Mouse (Mus musculus): ENCODE measurements around the gene Bag5. TPM values are rescaled to one million over a fixed set of nuclear protein-coding genes. Genes with fewer than 3 reads are reported as not detected.

The Bag5 gene
- polyA plus RNA-seq, 1 experiment = 747 TPM

- TF ChIP-seq CTCF (IDR thresholded peaks at IDR 0.05; ENCODE audit: control insufficient read depth, insufficient read depth, insufficient replicate concordance, low read depth, low read length) (no peak), POLR2A (IDR thresholded peaks at IDR 0.05; ENCODE audit: control insufficient read depth, low read depth, low read length) (no peak)
- H3K27me3 ChIP-seq (ENCODE audit: control insufficient read depth, insufficient read depth, low read length) = no peaks in the 10 kb centered on the region
- no peak overlapping the region for H3K27ac ChIP-seq (ENCODE audit: control insufficient read depth, insufficient read depth, low read depth, low read length)
- peaks cover 21% of the 10 kb centered on the region for H3K4me1 ChIP-seq (ENCODE audit: control insufficient read depth, insufficient read depth, low read length)
- no peaks in the 10 kb centered on the region for H3K36me3 ChIP-seq (ENCODE audit: control insufficient read depth, insufficient read depth, low read length)
- H3K4me3 ChIP-seq (ENCODE audit: control insufficient read depth, low read depth, low read length) = no peak overlapping the region
These were observed 20.2 kb downstream of the Bag5 start for GRCm38 (mm10) chr12:111692899-111693298.

GRCm38 (mm10) chr12:111691346-111691872, 21.6 kb downstream of the Bag5 start:
- Histone ChIP-seq H3K27ac (ENCODE audit: control insufficient read depth, insufficient read depth, low read depth, low read length) (no peak overlapping the region; the same call in 1 of the 2 replicates), H3K4me3 (ENCODE audit: control insufficient read depth, low read depth, low read length) (no peak overlapping the region), H3K27me3 (ENCODE audit: control insufficient read depth, insufficient read depth, low read length) (no peaks in the 10 kb centered on the region), H3K4me1 (ENCODE audit: control insufficient read depth, insufficient read depth, low read length) (peaks cover 21% of the 10 kb centered on the region), H3K36me3 (ENCODE audit: control insufficient read depth, insufficient read depth, low read length) (no peaks in the 10 kb centered on the region)
- no peak for TF ChIP-seq POLR2A (IDR thresholded peaks at IDR 0.05; ENCODE audit: control insufficient read depth, low read depth, low read length)

- no peak overlapping the region for H3K27ac ChIP-seq (ENCODE audit: control insufficient read depth, insufficient read depth, low read depth, low read length)
- no peaks in the 10 kb centered on the region for H3K27me3 ChIP-seq (ENCODE audit: control insufficient read depth, insufficient read depth, low read length)
- TF ChIP-seq POLR2A (IDR thresholded peaks at IDR 0.05; ENCODE audit: control insufficient read depth, low read depth, low read length) (no peak), CTCF (IDR thresholded peaks at IDR 0.05; ENCODE audit: control insufficient read depth, insufficient read depth, insufficient replicate concordance, low read depth, low read length) (no peak)
- H3K4me1 ChIP-seq (ENCODE audit: control insufficient read depth, insufficient read depth, low read length) = peaks cover 12% of the 10 kb centered on the region
- no peaks in the 10 kb centered on the region for H3K36me3 ChIP-seq (ENCODE audit: control insufficient read depth, insufficient read depth, low read length)
- H3K4me3 ChIP-seq (ENCODE audit: control insufficient read depth, low read depth, low read length) = no peak overlapping the region
These were observed 23.6 kb downstream of the Bag5 start for GRCm38 (mm10) chr12:111689426-111689825.

GRCm38 (mm10) chr12:111688069-111688428, 25.0 kb downstream of the Bag5 start:
- H3K36me3 ChIP-seq (ENCODE audit: control insufficient read depth, insufficient read depth, low read length) = no peaks in the 10 kb centered on the region
- TF ChIP-seq POLR2A (IDR thresholded peaks at IDR 0.05; ENCODE audit: control insufficient read depth, low read depth, low read length) (no peak), CTCF (IDR thresholded peaks at IDR 0.05; ENCODE audit: control insufficient read depth, insufficient read depth, insufficient replicate concordance, low read depth, low read length) (no peak)
- H3K27ac ChIP-seq (ENCODE audit: control insufficient read depth, insufficient read depth, low read depth, low read length) = no peak overlapping the region
- no peaks in the 10 kb centered on the region; the same call in 1 of the 2 replicates for H3K4me1 ChIP-seq (ENCODE audit: control insufficient read depth, insufficient read depth, low read length)
- H3K4me3 ChIP-seq (ENCODE audit: control insufficient read depth, low read depth, low read length) = no peak overlapping the region
- no peaks in the 10 kb centered on the region for H3K27me3 ChIP-seq (ENCODE audit: control insufficient read depth, insufficient read depth, low read length)

- Histone ChIP-seq H3K4me1 (ENCODE audit: control insufficient read depth, insufficient read depth, low read length) (no peaks in the 10 kb centered on the region; the same call in 1 of the 2 replicates), H3K27me3 (ENCODE audit: control insufficient read depth, insufficient read depth, low read length) (no peaks in the 10 kb centered on the region), H3K36me3 (ENCODE audit: control insufficient read depth, insufficient read depth, low read length) (no peaks in the 10 kb centered on the region), H3K27ac (ENCODE audit: control insufficient read depth, insufficient read depth, low read depth, low read length) (peak overlapping the region; percentile 33; the same call in 1 of the 2 replicates), H3K4me3 (ENCODE audit: control insufficient read depth, low read depth, low read length) (no peak overlapping the region)
- TF ChIP-seq POLR2A (IDR thresholded peaks at IDR 0.05; ENCODE audit: control insufficient read depth, low read depth, low read length) = no peak
These were observed 25.5 kb downstream of the Bag5 start for GRCm38 (mm10) chr12:111687350-111688068.

- TF ChIP-seq CTCF (IDR thresholded peaks at IDR 0.05; ENCODE audit: control insufficient read depth, insufficient read depth, insufficient replicate concordance, low read depth, low read length) (no peak), POLR2A (IDR thresholded peaks at IDR 0.05; ENCODE audit: control insufficient read depth, low read depth, low read length) (no peak)
- H3K4me3 ChIP-seq (ENCODE audit: control insufficient read depth, low read depth, low read length) = no peak overlapping the region
- no peaks in the 10 kb centered on the region; the same call in 1 of the 2 replicates for H3K4me1 ChIP-seq (ENCODE audit: control insufficient read depth, insufficient read depth, low read length)
- H3K27me3 ChIP-seq (ENCODE audit: control insufficient read depth, insufficient read depth, low read length) = no peaks in the 10 kb centered on the region
- H3K27ac ChIP-seq (ENCODE audit: control insufficient read depth, insufficient read depth, low read depth, low read length) = no peak overlapping the region
- H3K36me3 ChIP-seq (ENCODE audit: control insufficient read depth, insufficient read depth, low read length) = no peaks in the 10 kb centered on the region
These were observed 26.7 kb downstream of the Bag5 start for GRCm38 (mm10) chr12:111686390-111686789.

GRCm38 (mm10) chr12:111682806-111683205, 30.3 kb downstream of the Bag5 start:
- Histone ChIP-seq H3K4me3 (ENCODE audit: control insufficient read depth, low read depth, low read length) (no peak overlapping the region), H3K36me3 (ENCODE audit: control insufficient read depth, insufficient read depth, low read length) (no peaks in the 10 kb centered on the region), H3K27me3 (ENCODE audit: control insufficient read depth, insufficient read depth, low read length) (no peaks in the 10 kb centered on the region), H3K4me1 (ENCODE audit: control insufficient read depth, insufficient read depth, low read length) (peaks cover 8% of the 10 kb centered on the region), H3K27ac (ENCODE audit: control insufficient read depth, insufficient read depth, low read depth, low read length) (no peak overlapping the region)
- no peak for TF ChIP-seq CTCF (IDR thresholded peaks at IDR 0.05; ENCODE audit: control insufficient read depth, insufficient read depth, insufficient replicate concordance, low read depth, low read length)
- TF ChIP-seq POLR2A (IDR thresholded peaks at IDR 0.05; ENCODE audit: control insufficient read depth, low read depth, low read length) = no peak

All from testis, adult 2 months (tissue).